Mouse (Mus musculus): ENCODE results near the gene Ankrd22. TPM values are rescaled to one million over a fixed set of nuclear protein-coding genes. Genes with fewer than 3 reads are reported as not detected.
"Not testable (repeated sequence)": the region's sequence is repeated elsewhere in the genome, so short reads cannot be mapped to it uniquely, and the experiment has no call there.

Gene Ankrd22
- 1.6 TPM in 1 of 2 replicates, not detected in the other for polyA plus RNA-seq (2012; rRNA removed)

- 54% methylated on average over 5 of the region's 5 CpGs for WGBS
- DNase-seq, result peak; percentile 16
- TF ChIP-seq CTCF (IDR thresholded peaks at IDR 0.05; ENCODE audit: insufficient read depth, low read length) (no peak), POLR2A (IDR thresholded peaks at IDR 0.05; ENCODE audit: borderline replicate concordance, extremely low read depth, low read depth, low read length) (no peak)
- Histone ChIP-seq H3K4me3 (replicated peaks; ENCODE audit: extremely low read depth, low read depth, low read length) (no peak within 1 kb of the TSS), H3K4me1 (ENCODE audit: control insufficient read depth, insufficient read depth, low read length) (no peaks in the 10 kb centered on the region)
These were observed at the start of gene Ankrd22 for GRCm38 (mm10) chr19:34165891-34166290. TSS of gene Ankrd22 (minus strand) at chr19:34166053.

DNA sequence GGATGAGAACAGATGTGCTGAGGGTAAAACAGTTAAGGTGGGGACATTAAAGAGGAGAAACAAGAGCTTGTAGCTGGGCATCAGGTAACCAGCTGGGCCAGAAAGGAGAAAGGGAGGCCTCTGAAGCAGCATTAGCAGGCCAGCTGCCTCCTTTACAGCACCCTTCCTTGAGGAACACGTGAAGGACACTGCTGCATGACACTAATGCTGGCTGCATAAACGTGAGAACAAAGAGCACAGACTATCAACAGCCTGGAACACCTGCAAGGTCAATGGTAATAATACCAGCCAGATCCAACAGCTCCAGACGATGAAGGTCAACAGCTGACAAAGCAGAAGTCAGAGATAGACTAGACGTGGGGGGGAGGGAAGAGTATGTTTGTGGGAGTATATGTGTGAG is 48.3 kb upstream of the Ankrd22 start:
- 45% methylated on average over 4 of the region's 4 CpGs for WGBS
- no peak for DNase-seq
- H3K4me1 ChIP-seq (ENCODE audit: control insufficient read depth, insufficient read depth, low read length), result peaks cover 10% of the 10 kb centered on the region
- TF ChIP-seq POLR2A (IDR thresholded peaks at IDR 0.05; ENCODE audit: borderline replicate concordance, extremely low read depth, low read depth, low read length), result no peak
- no peak for TF ChIP-seq CTCF (IDR thresholded peaks at IDR 0.05; ENCODE audit: insufficient read depth, low read length)
- H3K4me3 ChIP-seq (replicated peaks; ENCODE audit: extremely low read depth, low read depth, low read length), result no peak overlapping the region

GRCm38 (mm10) chr19:34213251-34213645 is 47.4 kb upstream of the Ankrd22 start:
- H3K4me1 ChIP-seq (ENCODE audit: control insufficient read depth, insufficient read depth, low read length), result peaks cover 10% of the 10 kb centered on the region
- TF ChIP-seq CTCF (IDR thresholded peaks at IDR 0.05; ENCODE audit: insufficient read depth, low read length), result no peak
- no peak for TF ChIP-seq POLR2A (IDR thresholded peaks at IDR 0.05; ENCODE audit: borderline replicate concordance, extremely low read depth, low read depth, low read length)
- no peak for DNase-seq
- H3K4me3 ChIP-seq (replicated peaks; ENCODE audit: extremely low read depth, low read depth, low read length), result no peak overlapping the region

GRCm38 (mm10) chr19:34212489-34213250 is 46.8 kb upstream of the Ankrd22 start:
- no peak for DNase-seq

GRCm38 (mm10) chr19:34210841-34211240 is 45.0 kb upstream of the Ankrd22 start:
- 47% methylated on average over 2 of the region's 2 CpGs for WGBS
- Histone ChIP-seq H3K4me3 (replicated peaks; ENCODE audit: extremely low read depth, low read depth, low read length) (no peak overlapping the region), H3K4me1 (ENCODE audit: control insufficient read depth, insufficient read depth, low read length) (peaks cover 10% of the 10 kb centered on the region)
- no peak for TF ChIP-seq POLR2A (IDR thresholded peaks at IDR 0.05; ENCODE audit: borderline replicate concordance, extremely low read depth, low read depth, low read length)
- TF ChIP-seq CTCF (IDR thresholded peaks at IDR 0.05; ENCODE audit: insufficient read depth, low read length), result no peak
- no peak for DNase-seq

More at GRCm38 (mm10) chr19:34212489-34213250, 46.8 kb upstream of the Ankrd22 start:
- Histone ChIP-seq H3K4me1 (ENCODE audit: control insufficient read depth, insufficient read depth, low read length) (peaks cover 10% of the 10 kb centered on the region), H3K4me3 (replicated peaks; ENCODE audit: extremely low read depth, low read depth, low read length) (no peak overlapping the region)
- TF ChIP-seq CTCF (IDR thresholded peaks at IDR 0.05; ENCODE audit: insufficient read depth, low read length) (no peak), POLR2A (IDR thresholded peaks at IDR 0.05; ENCODE audit: borderline replicate concordance, extremely low read depth, low read depth, low read length) (no peak)
- 62% methylated on average over 12 of the region's 12 CpGs for WGBS

- TF ChIP-seq CTCF (IDR thresholded peaks at IDR 0.05; ENCODE audit: insufficient read depth, low read length) (no peak), POLR2A (IDR thresholded peaks at IDR 0.05; ENCODE audit: borderline replicate concordance, extremely low read depth, low read depth, low read length) (no peak)
- Histone ChIP-seq H3K4me1 (ENCODE audit: control insufficient read depth, insufficient read depth, low read length) (peaks cover 10% of the 10 kb centered on the region), H3K4me3 (replicated peaks; ENCODE audit: extremely low read depth, low read depth, low read length) (no peak overlapping the region)
- DNase-seq, result no peak
- 91% methylated on average over 8 of the region's 8 CpGs for WGBS
These were observed 44.2 kb upstream of the Ankrd22 start for GRCm38 (mm10) chr19:34209930-34210581.

DNA sequence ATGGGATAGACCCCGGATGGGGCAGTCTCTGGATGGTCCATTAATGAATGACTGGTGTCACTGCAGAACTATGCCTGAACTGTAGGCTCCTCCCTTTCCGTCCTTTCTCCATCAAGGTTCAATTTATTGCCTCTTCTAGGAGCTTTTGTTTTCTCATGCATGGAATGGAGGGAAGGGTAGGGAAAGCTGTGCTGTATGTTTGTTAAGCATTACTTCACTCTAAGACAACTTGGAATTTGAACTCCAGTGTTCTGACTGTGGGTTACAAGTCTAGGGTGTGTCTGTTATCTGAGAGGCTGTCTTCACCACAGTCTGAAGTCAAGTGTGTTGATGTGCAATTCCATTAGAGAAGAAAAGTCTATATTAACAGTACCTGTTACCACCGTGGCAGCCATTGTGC is 43.2 kb upstream of the Ankrd22 start:
- 72% methylated on average over 3 of the region's 3 CpGs for WGBS
- H3K4me1 ChIP-seq (ENCODE audit: control insufficient read depth, insufficient read depth, low read length), result peaks cover 10% of the 10 kb centered on the region
- no peak for DNase-seq
- TF ChIP-seq CTCF (IDR thresholded peaks at IDR 0.05; ENCODE audit: insufficient read depth, low read length) (no peak), POLR2A (IDR thresholded peaks at IDR 0.05; ENCODE audit: borderline replicate concordance, extremely low read depth, low read depth, low read length) (no peak)
- H3K4me3 ChIP-seq (replicated peaks; ENCODE audit: extremely low read depth, low read depth, low read length), result no peak overlapping the region

DNA sequence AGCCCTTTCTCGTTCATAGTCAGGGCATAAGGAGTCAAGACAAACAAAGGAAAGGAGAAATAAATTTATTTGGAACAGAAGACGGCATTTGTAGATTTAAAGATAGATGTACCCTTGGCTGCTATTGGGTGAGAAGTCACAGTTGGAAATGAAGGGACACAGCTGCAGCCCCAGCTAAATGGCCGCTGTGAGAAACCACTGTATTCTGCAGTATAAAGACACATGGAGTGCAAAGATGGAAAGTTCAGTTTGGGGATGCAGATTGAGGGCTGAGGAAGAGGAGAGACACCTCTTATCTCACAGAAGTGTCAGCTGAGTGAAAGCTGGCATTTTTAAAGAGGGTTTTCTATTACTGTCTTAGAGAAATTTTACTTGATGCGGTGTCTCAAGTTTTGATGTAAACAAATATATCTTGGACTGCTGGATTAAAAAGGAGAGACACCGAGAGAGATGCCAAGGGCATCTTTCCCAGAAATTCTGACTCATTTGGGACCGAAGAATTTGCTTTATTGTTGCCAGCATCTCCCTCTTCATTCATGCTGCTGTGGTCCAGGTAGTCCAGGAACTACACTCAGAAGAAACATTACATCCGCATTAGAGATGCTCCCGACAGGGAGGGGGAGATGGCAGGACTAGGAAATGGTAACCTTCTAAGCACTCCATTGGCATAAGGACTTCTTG is 41.0 kb upstream of the Ankrd22 start:
- WGBS, result 59% methylated on average over 8 of the region's 8 CpGs
- TF ChIP-seq CTCF (IDR thresholded peaks at IDR 0.05; ENCODE audit: insufficient read depth, low read length), result no peak
- TF ChIP-seq POLR2A (IDR thresholded peaks at IDR 0.05; ENCODE audit: borderline replicate concordance, extremely low read depth, low read depth, low read length), result no peak
- no peak for DNase-seq
- Histone ChIP-seq H3K4me3 (replicated peaks; ENCODE audit: extremely low read depth, low read depth, low read length) (no peak overlapping the region), H3K4me1 (ENCODE audit: control insufficient read depth, insufficient read depth, low read length) (peaks cover 7% of the 10 kb centered on the region)

DNA sequence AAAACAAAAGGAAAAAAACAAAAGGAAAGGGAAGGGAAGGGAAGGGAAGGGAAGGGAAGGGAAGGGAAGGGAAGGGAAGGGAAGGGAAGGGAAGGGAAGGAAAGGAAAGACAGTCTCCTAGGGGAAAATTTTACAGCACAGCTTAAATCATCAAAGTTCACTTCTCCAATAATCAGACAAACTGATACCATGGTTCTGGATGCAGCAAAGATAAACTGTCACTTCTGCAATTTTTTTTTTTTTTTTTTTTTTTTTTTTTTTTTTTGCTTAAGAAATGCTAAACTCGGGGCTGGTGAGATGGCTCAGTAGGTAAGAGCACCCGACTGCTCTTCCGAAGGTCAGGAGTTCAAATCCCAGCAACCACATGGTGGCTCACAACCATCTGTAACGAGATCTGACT is 40.3 kb upstream of the Ankrd22 start:
- not testable (repeated sequence) for H3K4me1 ChIP-seq (ENCODE audit: control insufficient read depth, insufficient read depth, low read length); DNase-seq; H3K4me3 ChIP-seq (replicated peaks; ENCODE audit: extremely low read depth, low read depth, low read length)
- 64% methylated on average over 4 of the region's 4 CpGs for WGBS

All from lung, adult 2 months (tissue).